In genomic region chr13:9712409-9712808, GRCm38 (mm10) we compare ENCODE assay signal across 16 mouse cellular contexts.
"Had no signal": no experiment of that assay in that cellular context is flagged by ENCODE, and none has a peak within 500 bp of the region (broad histone marks: within the 10 kb centered on the region; RNA-seq: fewer than 3 reads in every experiment).

No protein-coding gene starts in this region.

- H3K9ac ChIP-seq: limb, embryonic 15.5 days; liver, embryonic 12.5 days; lung, embryonic 14.5 days; neural tube, embryonic 15.5 days had no signal

- DNase-seq: kidney, adult 9 months; kidney, postnatal 10 days; kidney, postnatal 4 days; lung, embryonic 14.5 days; lung, postnatal 10 days; lung, postnatal 4 days; midbrain, embryonic 14.5 days; right cerebral cortex, adult 18-20 months; thymus, postnatal 4 days had no signal

- H3K4me2 ChIP-seq: limb, embryonic 15.5 days; liver, embryonic 12.5 days; lung, embryonic 14.5 days; neural tube, embryonic 15.5 days had no signal

- H3K4me3 ChIP-seq: limb, embryonic 15.5 days; liver, embryonic 12.5 days; midbrain, embryonic 10.5 days; myocyte; neural tube, embryonic 15.5 days had no signal

- H3K27me3 ChIP-seq: limb, embryonic 15.5 days; liver, embryonic 12.5 days; neural tube, embryonic 15.5 days had no signal

- H3K4me1 ChIP-seq: midbrain, embryonic 10.5 days; neural tube, embryonic 15.5 days had no signal

- ATAC-seq: intestine, postnatal 0 days; liver, embryonic 12.5 days had no signal

- H3K9me3 ChIP-seq: limb, embryonic 15.5 days; liver, embryonic 12.5 days; midbrain, embryonic 10.5 days; neural tube, embryonic 15.5 days had no signal

- H3K27ac ChIP-seq: limb, embryonic 15.5 days; liver, embryonic 12.5 days; midbrain, embryonic 10.5 days; neural tube, embryonic 15.5 days; stomach, postnatal 0 days had no signal
